28 mouse cellular contexts compared by ENCODE assay signal in the genomic region with DNA sequence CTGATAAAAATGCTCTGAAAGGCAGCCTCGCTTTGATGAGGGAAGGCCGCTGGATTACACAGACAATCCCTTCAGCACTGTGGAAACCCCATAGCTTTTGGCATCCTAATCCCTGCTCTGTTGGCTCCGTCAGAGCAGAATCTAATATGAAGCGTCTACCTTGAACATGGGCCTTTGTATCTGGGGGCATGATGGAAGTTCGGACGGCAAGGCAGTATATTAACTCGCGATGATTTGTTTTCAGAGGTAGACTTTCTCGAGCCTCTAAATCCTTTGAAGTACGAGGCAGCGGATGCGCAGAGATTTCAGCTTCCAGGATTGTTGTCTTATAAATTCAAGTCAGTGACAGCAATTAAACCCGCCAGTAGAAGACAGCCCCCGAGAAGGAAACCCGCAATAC.
DNase-seq lines count a peak whose midpoint lies in the region; ATAC-seq and TF ChIP-seq lines count a peak whose summit lies in the region.
"Had no signal": no experiment of that assay in that cellular context is flagged by ENCODE, and none has a peak within 500 bp of the region (broad histone marks: within the 10 kb centered on the region; RNA-seq: fewer than 3 reads in every experiment).

No protein-coding gene starts in this region.

- H3K4me1 ChIP-seq in heart, embryonic 10.5 days: no peaks in the 10 kb centered on the region
- H3K4me1 ChIP-seq in midbrain, embryonic 14.5 days (ENCODE audit: control insufficient read depth, insufficient read depth, low read length): no peaks in the 10 kb centered on the region
- 0 out of 2 replicates have a peak, but pooled peaks cover 3% of the 10 kb centered on the region for H3K4me1 ChIP-seq in midbrain, postnatal 0 days (ENCODE audit: insufficient read depth, low read length)
- no peaks in the 10 kb centered on the region; the same call in 1 of the 2 replicates for H3K4me1 ChIP-seq in neural tube, embryonic 13.5 days (replicated peaks)
- H3K4me1 ChIP-seq: embryonic facial prominence, embryonic 13.5 days; embryonic facial prominence, embryonic 15.5 days; forebrain, embryonic 10.5 days; forebrain, embryonic 12.5 days had no signal

- peak; percentile 46 for DNase-seq in heart, adult 11 months
- no peak for DNase-seq in heart, embryonic 10.5 days (ENCODE audit: low spot score)
- peak; percentile 51 for DNase-seq in midbrain, embryonic 14.5 days
- DNase-seq in midbrain, postnatal 0 days (ENCODE audit: low spot score): no peak
- no peak for DNase-seq in neural tube, embryonic 10.5 days (ENCODE audit: extremely low spot score, low spot score)
- DNase-seq: adrenal gland, adult 8-10 months; adrenal gland, postnatal 14 days; B cell, adult 2 months; cerebellum, adult 11 months; cerebellum, adult 18-20 months; cerebellum, adult 8-10 months; cerebellum, adult 9-11 months; cerebellum, postnatal 14 days; cerebellum, postnatal 36 days; embryo, embryonic 11 days had no signal

- 84% methylated on average over 15 of the region's 15 CpGs for WGBS in heart, embryonic 10.5 days
- WGBS in midbrain, embryonic 14.5 days: 45% methylated on average over 15 of the region's 15 CpGs
- WGBS in midbrain, postnatal 0 days: 35% methylated on average over 15 of the region's 15 CpGs
- 73% methylated on average over 15 of the region's 15 CpGs for WGBS in neural tube, embryonic 13.5 days

- no peak for ATAC-seq in midbrain, embryonic 14.5 days (ENCODE audit: low FRiP score, low TSS enrichment)
- no peak for ATAC-seq in midbrain, postnatal 0 days (ENCODE audit: low FRiP score)
- ATAC-seq in neural tube, embryonic 13.5 days (ENCODE audit: low read depth): no peak
- ATAC-seq: activated CD4-positive, CD25-positive, alpha-beta regulatory T cell, adult 4 months; CD4-positive, CD25-positive, alpha-beta regulatory T cell, adult 4 months; forebrain, embryonic 14.5 days; forebrain, embryonic 16.5 days; Patski had no signal

- H3K4me3 ChIP-seq in heart, embryonic 10.5 days: no peak overlapping the region
- no peak overlapping the region for H3K4me3 ChIP-seq in midbrain, embryonic 14.5 days (replicated peaks; ENCODE audit: low read depth, low read length)
- H3K4me3 ChIP-seq in midbrain, postnatal 0 days (ENCODE audit: low read depth, low read length): no peak overlapping the region
- no peak overlapping the region for H3K4me3 ChIP-seq in neural tube, embryonic 13.5 days
- H3K4me3 ChIP-seq: embryonic facial prominence, embryonic 13.5 days; embryonic facial prominence, embryonic 15.5 days; erythroblast, embryonic 14.5 days; forebrain, embryonic 10.5 days; forebrain, embryonic 12.5 days had no signal

- H3K9me3 ChIP-seq in heart, embryonic 10.5 days: no peaks in the 10 kb centered on the region
- H3K9me3 ChIP-seq in midbrain, embryonic 14.5 days (ENCODE audit: control insufficient read depth, low read length): no peaks in the 10 kb centered on the region
- H3K9me3 ChIP-seq in midbrain, postnatal 0 days (ENCODE audit: low read length): no peaks in the 10 kb centered on the region
- H3K9me3 ChIP-seq in neural tube, embryonic 13.5 days: no peaks in the 10 kb centered on the region
- H3K9me3 ChIP-seq: embryonic facial prominence, embryonic 13.5 days; embryonic facial prominence, embryonic 15.5 days; forebrain, embryonic 10.5 days; forebrain, embryonic 12.5 days had no signal

- no peak overlapping the region for H3K9ac ChIP-seq in midbrain, embryonic 14.5 days (replicated peaks; ENCODE audit: low read length)
- H3K9ac ChIP-seq in midbrain, postnatal 0 days (replicated peaks; ENCODE audit: low read length, poor library complexity, severe bottlenecking): no peak overlapping the region
- H3K9ac ChIP-seq in neural tube, embryonic 13.5 days: no peak overlapping the region
- H3K9ac ChIP-seq: embryonic facial prominence, embryonic 13.5 days; embryonic facial prominence, embryonic 15.5 days; forebrain, embryonic 12.5 days had no signal

- no peaks in the 10 kb centered on the region for H3K36me3 ChIP-seq in heart, embryonic 10.5 days
- no peaks in the 10 kb centered on the region for H3K36me3 ChIP-seq in midbrain, embryonic 14.5 days (ENCODE audit: control insufficient read depth, insufficient read depth, low read length)
- H3K36me3 ChIP-seq in midbrain, postnatal 0 days (ENCODE audit: insufficient read depth, low read length): no peaks in the 10 kb centered on the region
- H3K36me3 ChIP-seq in neural tube, embryonic 13.5 days: no peaks in the 10 kb centered on the region
- H3K36me3 ChIP-seq: embryonic facial prominence, embryonic 13.5 days; embryonic facial prominence, embryonic 15.5 days; forebrain, embryonic 10.5 days; forebrain, embryonic 12.5 days; G1E had no signal

- no peak overlapping the region for H3K4me2 ChIP-seq in midbrain, embryonic 14.5 days (ENCODE audit: low read length)
- no peak overlapping the region for H3K4me2 ChIP-seq in midbrain, postnatal 0 days (ENCODE audit: low read depth, low read length, poor library complexity, severe bottlenecking)
- no peak overlapping the region for H3K4me2 ChIP-seq in neural tube, embryonic 13.5 days
- H3K4me2 ChIP-seq: embryonic facial prominence, embryonic 13.5 days; embryonic facial prominence, embryonic 15.5 days; forebrain, embryonic 12.5 days had no signal

- no peak for TF ChIP-seq CTCF in midbrain, postnatal 0 days (IDR thresholded peaks at IDR 0.05)

- H3K27ac ChIP-seq in heart, embryonic 10.5 days: no peak overlapping the region
- 0 out of 2 replicates have a peak overlapping the region, but pooled peaks have one; percentile 1 for H3K27ac ChIP-seq in midbrain, embryonic 14.5 days (replicated peaks; ENCODE audit: low read depth, low read length)
- no peak overlapping the region for H3K27ac ChIP-seq in midbrain, postnatal 0 days (ENCODE audit: low read depth, low read length)
- H3K27ac ChIP-seq in neural tube, embryonic 13.5 days (replicated peaks): 0 out of 2 replicates have a peak overlapping the region, but pooled peaks have one; percentile 33
- H3K27ac ChIP-seq: embryonic facial prominence, embryonic 13.5 days; embryonic facial prominence, embryonic 15.5 days; forebrain, embryonic 10.5 days; forebrain, embryonic 12.5 days had no signal

- H3K27me3 ChIP-seq in heart, embryonic 10.5 days (ENCODE audit: insufficient read depth, poor library complexity, severe bottlenecking): no peaks in the 10 kb centered on the region
- H3K27me3 ChIP-seq in midbrain, embryonic 14.5 days (ENCODE audit: control insufficient read depth, insufficient read depth, low read length): no peaks in the 10 kb centered on the region
- no peaks in the 10 kb centered on the region for H3K27me3 ChIP-seq in midbrain, postnatal 0 days (ENCODE audit: insufficient read depth, low read length)
- H3K27me3 ChIP-seq in neural tube, embryonic 13.5 days: no peaks in the 10 kb centered on the region
- H3K27me3 ChIP-seq: CH12.LX; embryonic facial prominence, embryonic 13.5 days; embryonic facial prominence, embryonic 15.5 days; forebrain, embryonic 12.5 days; Patski had no signal

Comparison
In these comparisons a context has a peak if more than half of its experiments do, and no peak if none do; other contexts are left out.
1. DNase-seq: peak in heart, adult 11 months (single experiment) and midbrain, embryonic 14.5 days (single experiment); none in heart, embryonic 10.5 days (single experiment), midbrain, postnatal 0 days (single experiment) and neural tube, embryonic 10.5 days (single experiment).
2. H3K27ac ChIP-seq: peak in midbrain, embryonic 14.5 days (single experiment) and neural tube, embryonic 13.5 days (single experiment); none in heart, embryonic 10.5 days (single experiment) and midbrain, postnatal 0 days (single experiment).